Mouse (Mus musculus) stomach, embryonic 15.5 days (tissue): ENCODE data around the gene E2f2. TPM values are rescaled to one million over a fixed set of nuclear protein-coding genes. Genes with fewer than 3 reads are reported as not detected.

ENCODE experiments used
- ATAC-seq: fragments of 200-750 bp; cut with Nextera tagmentation; 2 replicates; pipeline ENCODE4 v1.8.0; 2017; ENCODE audit warnings: low read depth, moderate number of reproducible peaks, moderate TSS enrichment; ENCODE audit not compliant: insufficient read depth, low FRiP score
- H3K27ac ChIP-seq: fragments of 300-500 bp; sonication (generic); 2 replicates; pipeline ENCODE4 v1.5.1; 2015; ENCODE audit warnings: mild to moderate bottlenecking, inconsistent platforms
- H3K27me3 ChIP-seq: fragments of 300-500 bp; sonication (generic); replicated peaks from 2 replicates; pipeline ENCODE4 v1.6.1; 2015; ENCODE audit warnings: inconsistent platforms
- H3K36me3 ChIP-seq: fragments of 300-500 bp; sonication (generic); 2 replicates; pipeline ENCODE4 v1.6.1; 2015; ENCODE audit warnings: inconsistent platforms
- H3K4me1 ChIP-seq: fragments of 300-500 bp; sonication (generic); 2 replicates; pipeline ENCODE4 v1.6.1; 2015; ENCODE audit warnings: inconsistent platforms
- H3K4me2 ChIP-seq: fragments of 300-500 bp; sonication (generic); 2 replicates; pipeline ENCODE4 v1.6.1; 2015; ENCODE audit warnings: mild to moderate bottlenecking, inconsistent platforms
- H3K4me3 ChIP-seq: fragments of 300-500 bp; sonication (generic); replicated peaks from 2 replicates; pipeline ENCODE4 v1.5.1; 2015; ENCODE audit warnings: inconsistent platforms
- H3K9ac ChIP-seq: fragments of 300-500 bp; sonication (generic); 2 replicates; pipeline ENCODE4 v1.6.1; 2015; ENCODE audit warnings: inconsistent platforms
- H3K9me3 ChIP-seq: fragments of 300-500 bp; sonication (generic); 2 replicates; pipeline ENCODE4 v1.6.1; 2016; ENCODE audit warnings: inconsistent platforms
- WGBS: fragments of 180-500 bp; shearing (Covaris S2); methylation state at CpG from one replicate; pipeline ENCODE4 v1.1.7; 2015; 5-methylcytosine and 5-hydroxymethylcytosine counted together
- polyA plus RNA-seq: library from polyadenylated mRNA; unstranded; fragments of >200 nt; fragmentation: Nextera tagmentation; extraction: Ambion mirVana; gene quantifications from 2 replicates; pipeline ENCODE4 v1.2.1, GENCODE M21; 2015

E2f2 gene
- polyA plus RNA-seq, 1 experiment from 2014 or later = 11.4 TPM

GRCm38 (mm10) chr4:136179998-136180397, 7.8 kb downstream of the E2f2 start:
- ATAC-seq = no peak
- WGBS = 13% methylated on average over 15 of the region's 15 CpGs
- Histone ChIP-seq H3K4me1 (peaks cover 53% of the 10 kb centered on the region), H3K4me3 (peak overlapping the region; percentile 25), H3K4me2 (peak overlapping the region; percentile 47), H3K27ac (0 out of 2 replicates have a peak overlapping the region, but pooled peaks have one; percentile 41), H3K9ac (no peak overlapping the region), H3K27me3 (no peaks in the 10 kb centered on the region), H3K9me3 (no peaks in the 10 kb centered on the region), H3K36me3 (no peaks in the 10 kb centered on the region)

- Histone ChIP-seq H3K4me1 (peaks cover 47% of the 10 kb centered on the region), H3K36me3 (no peaks in the 10 kb centered on the region), H3K4me2 (peak overlapping the region; percentile 47), H3K27me3 (no peaks in the 10 kb centered on the region), H3K27ac (0 out of 2 replicates have a peak overlapping the region, but pooled peaks have one; percentile 41), H3K9me3 (no peaks in the 10 kb centered on the region), H3K4me3 (peak overlapping the region; percentile 25), H3K9ac (no peak overlapping the region)
- 30% methylated on average over 23 of the region's 23 CpGs for WGBS
- ATAC-seq = peak; percentile 71; the same call in 1 of the 2 replicates
Measured at GRCm38 (mm10) chr4:136180408-136181330, 8.5 kb downstream of the E2f2 start.

DNA sequence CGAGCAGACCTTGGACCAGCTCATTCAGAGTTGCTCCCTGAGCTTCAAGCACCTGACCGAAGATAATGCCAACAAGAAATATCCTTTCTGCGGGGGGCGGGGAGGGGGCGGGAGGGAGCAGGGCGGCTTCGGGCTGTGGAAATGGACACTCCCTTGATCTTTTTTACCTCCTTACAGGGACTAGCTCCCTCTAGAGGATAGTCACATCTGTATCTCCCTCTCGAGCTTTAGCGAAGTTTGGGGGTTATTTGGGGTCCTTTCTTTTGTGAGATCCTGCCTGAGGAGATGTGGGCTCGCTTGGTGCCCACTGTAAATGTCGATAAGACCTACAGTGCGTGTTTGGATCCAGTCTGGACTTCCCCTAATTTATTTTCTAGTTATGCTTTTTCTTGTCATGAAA, 9.2 kb downstream of the E2f2 start:
- H3K9me3 ChIP-seq = no peaks in the 10 kb centered on the region
- no peak overlapping the region for H3K4me3 ChIP-seq
- H3K36me3 ChIP-seq = no peaks in the 10 kb centered on the region
- H3K4me1 ChIP-seq = peaks cover 43% of the 10 kb centered on the region
- H3K4me2 ChIP-seq = peak overlapping the region; percentile 26; the same call in 1 of the 2 replicates
- no peaks in the 10 kb centered on the region for H3K27me3 ChIP-seq
- H3K27ac ChIP-seq = no peak overlapping the region
- ATAC-seq = no peak
- 28% methylated on average over 12 of the region's 12 CpGs for WGBS
- H3K9ac ChIP-seq = no peak overlapping the region

DNA sequence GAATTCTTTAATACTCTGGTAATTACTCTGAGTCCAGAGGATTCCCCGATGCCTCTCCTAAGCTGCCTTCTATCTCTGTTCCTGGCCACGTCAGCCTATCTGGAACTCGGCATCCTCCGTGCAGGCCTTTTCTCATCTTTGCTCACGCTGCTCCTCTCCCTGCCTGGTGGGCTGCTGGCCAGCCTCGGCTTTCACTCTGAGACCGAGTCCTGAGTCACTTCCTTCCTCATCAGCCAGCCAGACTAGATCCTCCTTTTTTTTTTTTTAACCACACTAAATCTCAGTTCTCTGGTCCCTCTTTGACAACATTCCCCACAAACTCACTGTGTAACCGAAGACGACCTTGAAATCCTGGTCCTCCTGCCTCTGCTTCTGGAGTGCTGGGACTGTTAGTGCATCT, 13.2 kb downstream of the E2f2 start:
- Histone ChIP-seq H3K36me3 (no peaks in the 10 kb centered on the region), H3K9me3 (no peaks in the 10 kb centered on the region), H3K4me3 (no peak overlapping the region), H3K9ac (no peak overlapping the region), H3K27ac (no peak overlapping the region), H3K27me3 (no peaks in the 10 kb centered on the region), H3K4me1 (peaks cover 20% of the 10 kb centered on the region), H3K4me2 (no peak overlapping the region)
- 57% methylated on average over 9 of the region's 9 CpGs for WGBS
- ATAC-seq = no peak

GRCm38 (mm10) chr4:136186315-136186714, 14.1 kb downstream of the E2f2 start:
- ATAC-seq = no peak
- H3K4me2 ChIP-seq = peak overlapping the region; percentile 29
- no peaks in the 10 kb centered on the region for H3K9me3 ChIP-seq
- no peak overlapping the region for H3K4me3 ChIP-seq
- no peak overlapping the region for H3K9ac ChIP-seq
- H3K4me1 ChIP-seq = peaks cover 10% of the 10 kb centered on the region
- 76% methylated on average over 8 of the region's 8 CpGs for WGBS
- peak overlapping the region; percentile 51; the same call in 1 of the 2 replicates for H3K27ac ChIP-seq
- no peaks in the 10 kb centered on the region for H3K36me3 ChIP-seq
- no peaks in the 10 kb centered on the region for H3K27me3 ChIP-seq

DNA sequence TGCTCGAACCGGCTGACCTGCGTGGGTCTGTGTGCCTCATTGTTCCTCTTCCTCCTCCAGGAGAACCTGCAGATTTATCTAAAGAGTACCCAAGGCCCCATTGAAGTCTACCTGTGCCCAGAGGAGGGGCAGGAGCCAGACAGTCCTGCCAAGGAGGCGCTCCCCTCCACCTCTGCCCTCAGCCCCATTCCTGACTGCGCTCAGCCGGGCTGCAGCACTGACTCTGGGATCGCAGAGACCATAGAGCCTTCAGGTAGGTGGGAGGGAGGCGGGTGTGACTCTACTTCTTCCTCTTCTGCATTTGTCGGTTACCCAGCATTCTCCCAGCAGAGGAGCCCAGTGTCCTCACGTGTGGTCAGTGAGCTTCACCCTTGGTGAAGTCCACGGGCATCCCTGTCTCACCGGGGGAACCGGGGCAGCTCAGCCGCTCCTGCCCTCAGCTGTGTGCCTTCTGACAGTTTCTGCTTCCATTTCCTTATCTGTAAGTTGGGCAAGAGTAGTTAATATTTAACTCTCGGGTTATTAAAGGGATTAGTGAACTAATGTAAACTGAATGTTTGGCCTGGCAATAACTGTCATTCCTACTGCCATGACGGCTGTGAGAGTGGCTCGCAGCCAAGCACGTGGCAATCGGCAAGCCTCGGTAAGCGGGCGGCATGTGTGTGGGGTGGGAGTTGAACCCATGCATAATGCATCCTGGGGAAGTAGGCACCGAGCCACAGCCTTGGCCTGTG, 14.7 kb downstream of the E2f2 start:
- 0 out of 2 replicates have a peak overlapping the region, but pooled peaks have one; percentile 4 for H3K4me3 ChIP-seq
- H3K36me3 ChIP-seq = no peaks in the 10 kb centered on the region
- peak overlapping the region; percentile 51 for H3K27ac ChIP-seq
- peak; percentile 63 for ATAC-seq
- WGBS = 62% methylated on average over 23 of the region's 23 CpGs
- H3K4me2 ChIP-seq = peak overlapping the region; percentile 29
- peaks cover 10% of the 10 kb centered on the region for H3K4me1 ChIP-seq
- H3K9ac ChIP-seq = no peak overlapping the region
- H3K9me3 ChIP-seq = no peaks in the 10 kb centered on the region
- no peaks in the 10 kb centered on the region for H3K27me3 ChIP-seq

DNA sequence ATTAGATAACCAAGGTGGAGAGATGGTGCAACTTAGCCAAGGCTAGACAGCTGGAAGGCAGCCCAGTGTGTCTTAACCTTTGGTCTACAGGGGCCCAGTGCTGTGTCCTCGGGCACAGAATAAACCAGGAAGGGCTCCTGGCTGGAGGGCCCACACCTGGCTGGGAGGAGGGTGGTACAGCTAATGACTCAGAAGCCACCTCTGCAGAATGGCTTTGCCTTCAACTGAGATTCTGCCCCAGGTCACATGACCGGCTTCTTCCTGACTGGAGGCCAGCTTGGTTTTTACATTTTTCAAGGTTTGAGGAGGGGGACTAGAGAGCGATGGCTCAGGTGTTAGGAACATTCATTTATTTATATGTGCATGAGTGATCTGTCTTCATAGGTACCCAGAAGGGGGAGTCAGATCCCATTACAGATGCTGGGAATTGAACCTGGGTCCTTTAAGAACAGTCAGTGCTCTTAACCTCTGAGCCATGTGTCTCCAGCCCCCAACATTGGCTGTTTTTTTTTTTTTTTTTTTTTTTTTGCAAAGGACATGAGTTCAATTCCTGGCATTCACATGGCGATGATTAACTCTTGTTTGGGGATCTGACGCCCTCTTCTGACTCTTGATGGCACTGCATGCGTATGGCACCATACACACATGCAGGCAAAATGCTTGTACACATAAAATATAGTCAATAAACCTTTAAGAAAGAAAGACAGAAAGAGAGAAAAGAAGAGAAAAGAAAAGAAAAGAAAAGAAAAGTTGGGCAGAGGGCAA, 17.0 kb downstream of the E2f2 start:
- Histone ChIP-seq H3K9ac (no peak overlapping the region), H3K9me3 (no peaks in the 10 kb centered on the region), H3K4me2 (no peak overlapping the region), H3K4me3 (no peak overlapping the region), H3K4me1 (peaks cover 10% of the 10 kb centered on the region), H3K36me3 (no peaks in the 10 kb centered on the region; the same call in 1 of the 2 replicates), H3K27ac (no peak overlapping the region), H3K27me3 (no peaks in the 10 kb centered on the region)
- ATAC-seq = no peak
- 80% methylated on average over 6 of the region's 6 CpGs for WGBS

DNA sequence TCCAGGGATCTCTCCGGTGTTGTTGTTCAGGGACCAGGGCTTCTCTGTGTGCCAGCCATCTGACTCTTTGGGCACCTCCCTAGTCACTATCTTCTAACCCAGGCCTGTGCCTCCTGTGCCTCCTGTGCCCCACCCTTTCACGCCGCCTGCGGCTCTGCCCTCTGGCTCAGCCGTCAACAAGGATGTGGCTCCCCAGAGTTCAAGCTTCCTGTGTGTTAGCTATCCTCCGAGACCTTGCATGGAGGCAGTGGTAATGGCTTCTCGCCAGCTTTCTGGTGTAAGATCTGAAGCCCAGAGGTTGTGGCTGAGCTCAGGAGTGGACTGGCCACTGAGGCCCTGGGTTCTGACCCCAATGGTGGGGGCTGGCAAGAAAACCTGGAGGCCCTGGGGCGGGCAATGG, 17.7 kb downstream of the E2f2 start:
- WGBS = 78% methylated on average over 8 of the region's 8 CpGs
- Histone ChIP-seq H3K27ac (no peak overlapping the region), H3K4me1 (peaks cover 10% of the 10 kb centered on the region), H3K4me3 (no peak overlapping the region), H3K36me3 (no peaks in the 10 kb centered on the region; the same call in 1 of the 2 replicates), H3K9me3 (no peaks in the 10 kb centered on the region), H3K9ac (no peak overlapping the region), H3K27me3 (no peaks in the 10 kb centered on the region), H3K4me2 (no peak overlapping the region)
- peak; percentile 89 for ATAC-seq

- Histone ChIP-seq H3K27ac (no peak overlapping the region), H3K4me3 (no peak overlapping the region), H3K4me2 (no peak overlapping the region), H3K36me3 (no peaks in the 10 kb centered on the region; the same call in 1 of the 2 replicates), H3K27me3 (no peaks in the 10 kb centered on the region), H3K9ac (no peak overlapping the region), H3K4me1 (no peaks in the 10 kb centered on the region), H3K9me3 (no peaks in the 10 kb centered on the region)
- 71% methylated on average over 3 of the region's 3 CpGs for whole genome bisulfite sequencing
- no peak for ATAC-seq
Measured at GRCm38 (mm10) chr4:136193571-136193970, 21.4 kb downstream of the E2f2 start.

DNA sequence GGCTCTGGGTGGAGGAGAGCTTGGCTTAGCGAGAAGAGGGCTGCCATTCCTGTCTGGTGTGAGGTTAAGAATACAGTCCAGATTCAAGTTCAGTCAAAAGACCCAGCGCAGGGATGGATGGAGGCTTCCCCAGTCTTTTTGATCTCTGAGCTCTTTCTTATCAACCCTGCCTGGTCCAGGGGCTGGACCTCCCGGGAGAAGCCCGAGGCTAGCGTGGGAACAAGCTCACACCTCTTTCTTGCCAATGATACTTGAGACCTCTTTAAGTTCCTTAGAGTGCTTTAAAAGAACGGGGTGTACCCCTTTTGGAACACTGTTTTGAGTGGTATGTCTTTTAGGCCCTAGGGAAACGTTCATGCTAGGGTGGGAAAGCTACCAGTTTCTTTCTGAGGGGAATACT, 22.8 kb downstream of the E2f2 start:
- Histone ChIP-seq H3K4me1 (no peaks in the 10 kb centered on the region), H3K9me3 (no peaks in the 10 kb centered on the region), H3K9ac (no peak overlapping the region), H3K36me3 (no peaks in the 10 kb centered on the region; the same call in 1 of the 2 replicates), H3K27me3 (no peaks in the 10 kb centered on the region), H3K4me2 (no peak overlapping the region), H3K27ac (no peak overlapping the region), H3K4me3 (no peak overlapping the region)
- 56% methylated on average over 7 of the region's 7 CpGs for WGBS
- ATAC-seq = no peak

DNA sequence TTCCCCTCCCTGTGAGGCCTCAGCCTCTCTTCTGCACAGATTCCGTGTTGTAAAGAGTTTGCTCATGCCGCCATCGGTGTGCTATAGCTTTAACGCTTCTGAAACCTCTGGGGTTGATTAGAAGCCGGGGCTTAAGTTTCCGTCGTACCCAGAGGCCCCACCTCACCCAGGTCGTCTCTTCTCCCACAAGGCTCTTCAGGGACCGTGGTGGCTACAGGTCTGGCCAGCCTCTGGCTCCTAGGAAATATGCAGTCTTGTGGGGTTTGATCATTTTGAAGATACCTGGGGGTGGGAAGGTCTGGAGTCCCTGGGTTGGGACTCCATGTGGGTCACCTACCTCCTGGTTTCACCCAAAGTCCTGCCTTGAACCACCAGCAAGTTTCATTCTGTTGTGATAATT, 23.4 kb downstream of the E2f2 start:
- Histone ChIP-seq H3K27me3 (no peaks in the 10 kb centered on the region), H3K27ac (no peak overlapping the region), H3K4me2 (no peak overlapping the region), H3K36me3 (no peaks in the 10 kb centered on the region; the same call in 1 of the 2 replicates), H3K9ac (no peak overlapping the region), H3K4me3 (no peak overlapping the region), H3K9me3 (no peaks in the 10 kb centered on the region), H3K4me1 (no peaks in the 10 kb centered on the region)
- WGBS = 72% methylated on average over 9 of the region's 9 CpGs
- ATAC-seq = no peak
